Mouse (Mus musculus): Measurements from ENCODE around the gene Olfr629.
"Not testable (repeated sequence)": the region's sequence is repeated elsewhere in the genome, so short reads cannot be mapped to it uniquely, and the experiment has no call there.

DNA sequence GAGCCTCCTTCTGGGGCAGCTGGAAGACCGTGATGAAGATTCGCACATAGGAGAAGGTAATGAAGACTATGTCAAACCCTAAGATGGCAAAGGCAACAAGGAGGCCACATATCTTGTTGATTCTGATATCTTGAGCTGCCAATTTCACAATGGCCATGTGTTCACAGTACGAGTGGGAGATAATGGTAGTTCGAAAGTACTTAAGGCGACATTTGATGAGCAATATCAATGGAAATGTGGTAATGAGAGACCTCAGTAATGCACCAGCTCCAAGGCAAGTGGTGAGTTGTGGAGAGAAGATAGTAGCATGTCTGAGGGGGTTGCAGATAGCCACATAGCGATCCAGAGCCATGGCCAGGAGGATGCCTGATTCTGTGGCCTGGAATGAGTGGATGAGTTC is 22.9 kb upstream of the Olfr629 start:
- not testable (repeated sequence) for TF ChIP-seq POLR2A (IDR thresholded peaks at IDR 0.05; ENCODE audit: extremely low read depth, insufficient read depth, low read length); CTCF (IDR thresholded peaks at IDR 0.05; ENCODE audit: low read depth, low read length)
